Mouse (Mus musculus): ENCODE results near the gene Fkbp7. TPM values are rescaled to one million over a fixed set of nuclear protein-coding genes. Genes with fewer than 3 reads are reported as not detected.

Fkbp7 gene
- total RNA-seq, 2 experiments from 2014 or later: 41.3 to 46.0 TPM

Other genes with a start within 250 kb of the Fkbp7 start
- 10 to 100 TPM; 16.8 to 19.1 TPM for gene Prkra, start 25.1 kb downstream of the Fkbp7 start, total RNA-seq (2021)
- gene Pjvk, start 24.6 kb downstream of the Fkbp7 start, total RNA-seq (2021): under 1 TPM; 0.22 to 0.29 TPM
- 10 to 100 TPM in 1 of 2 experiments, 1 to 10 TPM in 1; 9.7 to 11.7 TPM for gene Plekha3, start 2.2 kb upstream of the Fkbp7 start, total RNA-seq (2021)

Measured in gastrocnemius, postnatal 4 days (tissue).